8 mouse cellular contexts compared by ENCODE assay signal in genomic region chr19:5572331-5573125, GRCm38 (mm10). TPM values are rescaled to one million over a fixed set of nuclear protein-coding genes. Genes with fewer than 3 reads are reported as not detected.
DNase-seq lines count a peak whose midpoint lies in the region; ATAC-seq lines count a peak whose summit lies in the region.
"Had no signal": no experiment of that assay in that cellular context is flagged by ENCODE, and none has a peak within 500 bp of the region (broad histone marks: within the 10 kb centered on the region; RNA-seq: fewer than 3 reads in every experiment).

No protein-coding gene starts in this region.

- H3K4me3 ChIP-seq in liver, embryonic 12.5 days = no peak overlapping the region
- H3K4me3 ChIP-seq: embryonic facial prominence, embryonic 13.5 days had no signal

- no peaks in the 10 kb centered on the region for H3K9me3 ChIP-seq in liver, embryonic 12.5 days (replicated peaks)
- H3K9me3 ChIP-seq: embryonic facial prominence, embryonic 13.5 days had no signal

- H3K9ac ChIP-seq in liver, embryonic 12.5 days = no peak overlapping the region; the same call in 1 of the 2 replicates
- H3K9ac ChIP-seq: embryonic facial prominence, embryonic 13.5 days had no signal

- H3K27me3 ChIP-seq in liver, embryonic 12.5 days (replicated peaks) = 0 out of 2 replicates have a peak, but pooled peaks cover 6% of the 10 kb centered on the region

- peak; percentile 98 for DNase-seq in 416B (ENCODE audit: low read depth)
- peak; percentile 98 for DNase-seq in NIH3T3 (ENCODE audit: low read depth)
- DNase-seq in heart, postnatal 36 days = peak; percentile 15 to 37
- DNase-seq in right cerebral cortex, postnatal 36 days (ENCODE audit: low spot score in 2 of 2) = peak; percentile 69 to 78
- no peak for DNase-seq in ovary, postnatal 10 days (ENCODE audit: low spot score)
- DNase-seq in B cell, adult 2 months = no peak

- ATAC-seq in liver, embryonic 12.5 days = no peak

- 69% methylated on average over 19 of the region's 19 CpGs for WGBS in liver, embryonic 12.5 days (ENCODE audit: insufficient replicate concordance)

- peaks cover 28% of the 10 kb centered on the region for H3K4me1 ChIP-seq in liver, embryonic 12.5 days

- H3K27ac ChIP-seq in liver, embryonic 12.5 days = peak overlapping the region; percentile 66
- H3K27ac ChIP-seq: embryonic facial prominence, embryonic 13.5 days had no signal

- peaks cover 24% of the 10 kb centered on the region for H3K36me3 ChIP-seq in liver, embryonic 12.5 days

- intact Hi-C loops in heart, postnatal 36 days (cut with DNase I) = no loop called here

- H3K4me2 ChIP-seq in liver, embryonic 12.5 days = no peak overlapping the region
- H3K4me2 ChIP-seq: embryonic facial prominence, embryonic 13.5 days had no signal

RNA-seq across cellular contexts. Expression of gene Ap5b1, which starts 4.7 kb away (rescaled TPM):
- 1 to 10 TPM; 3.1 to 3.4 TPM for total RNA-seq in heart, postnatal 36 days (2021)
- 3.4 and 3.5 TPM in 2 replicates for polyA plus RNA-seq in liver, embryonic 12.5 days (2016; fragmentation: Nextera tagmentation; extraction: Ambion mirVana)

RNA-seq across cellular contexts. Expression of gene Ovol1, which starts 12.1 kb away (rescaled TPM):
- not detected for total RNA-seq in heart, postnatal 36 days (2021)
- polyA plus RNA-seq in liver, embryonic 12.5 days (2016; fragmentation: Nextera tagmentation; extraction: Ambion mirVana) = not detected in 2 replicates

RNA-seq across cellular contexts. Expression of gene Rnaseh2c, which starts 29.1 kb away (rescaled TPM):
- total RNA-seq in heart, postnatal 36 days (2021) = 10 to 100 TPM; 42.7 to 53.2 TPM
- polyA plus RNA-seq in liver, embryonic 12.5 days (2016; fragmentation: Nextera tagmentation; extraction: Ambion mirVana) = 171 and 177 TPM in 2 replicates

RNA-seq across cellular contexts. Expression of gene Kat5, which starts 37.5 kb away (rescaled TPM):
- 10 to 100 TPM; 30.3 to 37.0 TPM for total RNA-seq in heart, postnatal 36 days (2021)
- 24.9 and 26.8 TPM in 2 replicates for polyA plus RNA-seq in liver, embryonic 12.5 days (2016; fragmentation: Nextera tagmentation; extraction: Ambion mirVana)

Comparison
In these comparisons a context has a peak if more than half of its experiments do, and no peak if none do; other contexts are left out.
1. DNase-seq: peak in 416B (single experiment), NIH3T3 (single experiment), heart, postnatal 36 days (2 of 2) and right cerebral cortex, postnatal 36 days (2 of 2); none in ovary, postnatal 10 days (single experiment) and B cell, adult 2 months (0 of 2).